Mouse (Mus musculus): ENCODE measurements at regions not wholly inside any gene's neighbourhood (a gene's known extent, or its start where the extent isn't known, plus 50 kb on each side); places are given as distances from the start of the nearest gene placed in this dataset.

DNA sequence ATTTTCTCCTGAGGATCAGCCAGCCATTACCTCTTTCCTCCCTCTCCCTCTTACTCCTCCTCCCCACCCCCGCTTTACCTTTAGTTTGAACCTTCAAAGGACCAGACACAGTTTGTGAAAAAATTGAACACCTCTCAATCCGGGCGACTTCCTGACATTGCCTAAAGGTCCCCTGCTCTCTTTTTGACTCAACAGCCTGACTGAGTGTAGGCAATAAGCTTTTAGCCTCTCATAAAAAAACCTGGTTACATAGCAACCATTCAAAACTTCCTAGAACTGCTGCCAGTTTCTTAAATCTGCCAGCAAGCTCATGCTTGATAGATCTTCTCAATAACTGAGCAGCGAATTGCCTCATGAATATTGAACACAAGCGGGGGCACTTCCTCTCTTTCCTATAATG is 71.7 kb downstream of the Zfp945 start:
- no peak for DNase-seq (ENCODE audit: low read depth, low spot score)

DNA sequence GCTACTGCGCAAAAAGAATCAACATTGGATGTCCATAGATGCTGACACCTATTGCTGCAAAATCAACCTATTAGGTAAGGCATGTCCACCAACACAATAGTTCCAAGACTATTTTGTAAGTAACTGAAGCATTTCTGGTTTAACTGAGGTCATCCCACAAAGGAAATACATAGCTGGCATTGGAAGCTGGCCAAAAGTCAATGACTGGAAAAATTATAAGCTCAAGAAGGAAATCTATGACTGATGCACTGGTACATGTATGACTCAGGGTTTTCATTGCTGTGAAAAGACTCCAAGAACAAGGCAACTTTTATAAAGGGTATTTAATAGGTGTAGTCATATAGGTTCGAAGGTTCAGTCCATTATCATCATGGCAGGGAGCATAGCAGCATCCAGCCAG is 82.5 kb downstream of the Zfp945 start:
- no peak for DNase-seq (ENCODE audit: low read depth, low spot score)

DNA sequence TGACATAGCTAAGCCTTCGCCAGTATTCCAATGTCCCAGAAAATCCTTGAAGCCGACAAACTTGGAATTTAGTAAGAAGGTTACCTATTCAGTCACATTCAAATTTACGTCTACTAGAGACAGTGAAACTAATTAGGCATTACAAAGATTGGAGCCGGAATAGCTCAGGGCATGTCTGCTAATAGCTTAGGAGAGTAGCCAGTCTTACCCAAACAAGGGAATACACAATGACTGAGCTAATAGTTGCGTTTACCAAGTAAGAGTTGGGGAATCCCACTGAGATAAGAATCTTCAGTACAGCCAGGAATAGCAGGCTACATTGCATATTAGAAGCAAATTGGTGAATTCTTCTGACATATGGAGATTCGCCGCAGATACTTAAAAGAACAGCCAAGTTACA is 121.2 kb downstream of the Zfp945 start:
- DNase-seq (ENCODE audit: low read depth, low spot score), result peak; percentile 72

DNA sequence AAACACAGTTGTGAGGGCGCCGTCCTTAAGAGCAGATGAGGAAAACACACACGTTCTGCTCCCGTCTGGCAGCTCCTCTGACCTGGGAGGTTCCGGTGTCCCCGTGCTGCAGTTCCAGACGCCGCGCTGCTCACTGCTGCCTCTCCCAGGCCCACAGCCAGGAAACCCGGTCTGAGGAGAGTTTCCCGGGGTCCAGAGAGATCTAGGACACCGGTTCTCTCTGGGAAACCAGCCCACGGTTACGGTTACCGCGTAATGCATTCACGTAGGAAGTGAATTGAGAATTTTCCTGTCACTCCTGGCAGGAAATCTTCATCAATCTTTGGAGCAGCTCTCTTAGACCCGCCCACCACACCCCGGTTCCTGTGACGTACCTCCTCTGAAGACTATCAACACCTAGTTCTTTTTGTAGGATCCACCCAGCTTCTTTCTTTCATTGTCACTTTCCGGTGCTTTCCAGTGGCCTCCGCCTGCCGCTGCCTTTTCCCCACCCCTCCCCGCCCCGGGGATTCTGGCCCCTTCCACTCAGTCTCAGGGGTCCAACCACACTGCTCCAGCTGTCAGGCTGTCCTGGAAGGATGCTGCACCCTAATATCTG is 127.3 kb downstream of the Zfp945 start:
- peak; percentile 85 for DNase-seq (ENCODE audit: low read depth, low spot score)

DNA sequence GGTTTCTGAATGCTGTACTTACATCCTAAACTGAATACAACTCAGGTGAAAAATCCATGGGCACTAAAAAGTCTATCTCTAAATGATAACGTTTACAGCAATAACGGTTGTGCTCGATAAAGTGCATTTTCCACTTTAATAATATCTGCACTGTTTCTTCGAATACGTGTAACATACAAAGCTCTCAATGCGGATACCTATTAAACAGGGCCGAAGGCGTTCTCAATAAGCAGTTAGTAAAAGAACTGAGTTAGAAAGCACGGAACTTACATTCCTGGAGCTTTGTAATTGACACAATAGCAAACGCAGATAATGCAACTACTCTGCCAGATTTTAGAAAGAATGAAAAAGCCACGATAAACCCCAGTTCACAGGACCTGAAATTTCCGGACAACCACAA is 127.8 kb downstream of the Zfp945 start:
- no peak for DNase-seq (ENCODE audit: low read depth, low spot score)

DNA sequence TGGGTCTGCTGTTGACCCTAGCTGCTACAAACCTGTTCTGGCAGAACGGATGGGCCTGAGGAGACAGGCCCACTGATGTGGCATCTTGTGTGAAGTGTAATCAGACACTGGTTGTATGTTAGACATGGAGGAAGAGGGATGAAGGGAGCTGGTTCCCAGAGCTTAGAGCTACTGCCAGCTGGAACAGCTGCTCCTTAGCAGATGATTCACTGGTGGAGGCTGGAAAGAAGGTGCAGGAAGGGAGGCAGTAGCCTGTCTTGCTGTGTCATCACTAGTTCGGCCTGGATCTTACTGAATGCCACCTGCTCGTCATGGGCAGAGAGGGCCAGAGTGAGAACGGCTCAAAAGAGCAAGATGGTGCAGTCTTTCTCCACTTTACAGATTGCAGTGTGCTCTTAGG is 130.6 kb downstream of the Zfp945 start:
- no peak for DNase-seq (ENCODE audit: low read depth, low spot score)

Data from R1 (cell line).